Mouse (Mus musculus) heart, adult 2 months (tissue): ENCODE data around the gene Filip1.

Source experiments
- CTCF ChIP-seq: fragments of 200-600 bp; IDR thresholded peaks from 2 replicates; pipeline ENCODE4 v1.8.1; 2022; ENCODE audit warnings: antibody characterized with exemption, mild to moderate bottlenecking, moderate library complexity
- EP300 ChIP-seq: fragments of 200-500 bp; IDR thresholded peaks from 2 replicates; pipeline ENCODE4 v1.6.1; 2011; ENCODE audit warnings: low read depth, low read length, control low read depth; ENCODE audit not compliant: insufficient read depth
- POLR2A ChIP-seq: fragments of 200-500 bp; IDR thresholded peaks from 2 replicates; pipeline ENCODE4 v1.6.1; 2011; ENCODE audit warnings: mild to moderate bottlenecking, low read depth, low read length, control low read depth; ENCODE audit not compliant: insufficient read depth

DNA sequence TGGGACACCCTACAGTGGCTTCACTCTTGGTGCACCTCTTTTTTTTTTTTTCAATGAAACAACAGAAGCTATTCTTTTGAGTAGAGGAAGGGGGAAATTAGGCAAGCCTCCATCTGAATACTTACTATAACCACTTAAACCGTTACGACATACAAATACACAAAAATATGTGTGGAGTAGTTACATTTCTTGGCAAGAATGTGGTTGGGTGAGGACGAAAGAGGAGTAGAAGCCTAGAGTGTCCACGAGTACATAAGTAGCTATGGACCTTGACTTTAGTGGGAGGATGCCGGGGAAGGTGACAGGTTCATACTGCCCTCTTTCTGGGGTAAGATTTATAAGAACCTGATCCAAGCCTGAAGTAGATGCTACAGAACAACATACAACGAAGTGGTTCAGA, 15.4 kb downstream of the Filip1 start:
- TF ChIP-seq POLR2A = no peak
- no peak for TF ChIP-seq CTCF
- no peak for TF ChIP-seq EP300
